Mouse (Mus musculus) kidney, adult 2 months (tissue): ENCODE results near the gene Ttc30a2. TPM values are rescaled to one million over a fixed set of nuclear protein-coding genes. Genes with fewer than 3 reads are reported as not detected.

Source experiments
- DNase-seq: peaks from one replicate; pipeline ENCODE4 v3.0.0; 2021
- H3K27ac ChIP-seq: fragments of 200-500 bp; 2 replicates; pipeline ENCODE4 v1.5.1; 2012; ENCODE audit warnings: low read depth, low read length, control low read depth, inconsistent platforms; ENCODE audit not compliant: insufficient read depth
- H3K27me3 ChIP-seq: fragments of 200-500 bp; replicated peaks from 2 replicates; pipeline ENCODE4 v1.6.1; 2012; ENCODE audit warnings: mild to moderate bottlenecking, moderate library complexity, low read length, inconsistent platforms; ENCODE audit not compliant: control insufficient read depth, insufficient read depth
- H3K36me3 ChIP-seq: fragments of 200-500 bp; 2 replicates; pipeline ENCODE4 v1.6.1; 2012; ENCODE audit warnings: mild to moderate bottlenecking, moderate library complexity, low read length, inconsistent platforms; ENCODE audit not compliant: control insufficient read depth, insufficient read depth
- H3K4me1 ChIP-seq: fragments of 200-500 bp; 2 replicates; pipeline ENCODE4 v1.6.1; 2011; ENCODE audit warnings: low read length; ENCODE audit not compliant: control insufficient read depth, insufficient read depth
- H3K4me3 ChIP-seq: fragments of 200-500 bp; 2 replicates; pipeline ENCODE4 v1.5.1; 2011; ENCODE audit warnings: mild to moderate bottlenecking, low read depth, low read length, control low read depth; ENCODE audit not compliant: insufficient read depth
- CTCF ChIP-seq: fragments of 200-500 bp; conservative IDR thresholded peaks from 2 replicates; pipeline ENCODE4 v1.5.1; 2011; ENCODE audit warnings: low read depth, mild to moderate bottlenecking, control low read depth, low read length, moderate library complexity, mixed read lengths; ENCODE audit not compliant: insufficient read depth, insufficient read length
- POLR2A ChIP-seq: fragments of 200-500 bp; IDR thresholded peaks from one replicate; pipeline ENCODE4 v1.6.1; 2011; ENCODE audit warnings: low read depth, low read length, control low read depth
- WGBS: fragments of 180-500 bp; shearing (Covaris S2); methylation state at CpG from one replicate; pipeline ENCODE4 v1.1.7; 2018; 5-methylcytosine and 5-hydroxymethylcytosine counted together
- polyA plus RNA-seq: library from polyadenylated mRNA; depleted of rRNA; stranded (reverse); fragments of >200 nt; gene quantifications from 2 replicates; pipeline ENCODE4 v1.2.3, GENCODE M21; 2012; rRNA removed

Ttc30a2 gene
- polyA plus RNA-seq, 1 experiment = 0.38 TPM

- TF ChIP-seq CTCF (no peak), POLR2A (no peak)
- Histone ChIP-seq H3K4me1 (no peaks in the 10 kb centered on the region), H3K27ac (no peak overlapping the region), H3K36me3 (no peaks in the 10 kb centered on the region; the same call in 1 of the 2 replicates), H3K4me3 (no peak overlapping the region), H3K27me3 (no peaks in the 10 kb centered on the region)
- whole genome bisulfite sequencing = 35% methylated on average over 7 of the region's 7 CpGs
- no peak for DNase-seq
These were observed 44.4 kb downstream of the Ttc30a2 start for GRCm38 (mm10) chr2:75933541-75933940.

- no peaks in the 10 kb centered on the region for H3K27me3 ChIP-seq
- TF ChIP-seq CTCF (no peak), POLR2A (no peak)
- DNase-seq = no peak
- no peaks in the 10 kb centered on the region for H3K4me1 ChIP-seq
- H3K4me3 ChIP-seq = no peak overlapping the region
- 82% methylated on average over 2 of the region's 2 CpGs for WGBS
- no peak overlapping the region for H3K27ac ChIP-seq
- peaks cover 2% of the 10 kb centered on the region; the same call in 1 of the 2 replicates for H3K36me3 ChIP-seq
These were observed 47.0 kb downstream of the Ttc30a2 start for GRCm38 (mm10) chr2:75930941-75931340.

GRCm38 (mm10) chr2:75929786-75930444, 48.1 kb downstream of the Ttc30a2 start:
- DNase-seq = no peak
- no peaks in the 10 kb centered on the region for H3K4me1 ChIP-seq
- no peaks in the 10 kb centered on the region for H3K27me3 ChIP-seq
- no peak overlapping the region for H3K27ac ChIP-seq
- TF ChIP-seq POLR2A = no peak
- no peak for TF ChIP-seq CTCF
- WGBS = 84% methylated on average over 6 of the region's 6 CpGs
- H3K36me3 ChIP-seq = peaks cover 5% of the 10 kb centered on the region; the same call in 1 of the 2 replicates
- no peak overlapping the region for H3K4me3 ChIP-seq

GRCm38 (mm10) chr2:75929141-75929540, 48.8 kb downstream of the Ttc30a2 start:
- WGBS = 92% methylated on average over 2 of the region's 2 CpGs
- H3K4me1 ChIP-seq = no peaks in the 10 kb centered on the region

GRCm38 (mm10) chr2:75928011-75928410, 50.0 kb downstream of the Ttc30a2 start:
- TF ChIP-seq POLR2A = no peak
- TF ChIP-seq CTCF = no peak
- no peak overlapping the region for H3K27ac ChIP-seq
- H3K36me3 ChIP-seq = peaks cover 5% of the 10 kb centered on the region; the same call in 1 of the 2 replicates
- WGBS = 92% methylated on average over 3 of the region's 3 CpGs
- no peak for DNase-seq
- no peak overlapping the region for H3K4me3 ChIP-seq
- no peaks in the 10 kb centered on the region for H3K27me3 ChIP-seq
- H3K4me1 ChIP-seq = no peaks in the 10 kb centered on the region

More at GRCm38 (mm10) chr2:75929141-75929540, 48.8 kb downstream of the Ttc30a2 start:
- TF ChIP-seq POLR2A = no peak
- TF ChIP-seq CTCF = no peak
- no peak overlapping the region for H3K4me3 ChIP-seq
- DNase-seq = no peak
- H3K36me3 ChIP-seq = peaks cover 5% of the 10 kb centered on the region; the same call in 1 of the 2 replicates
- no peaks in the 10 kb centered on the region for H3K27me3 ChIP-seq
- H3K27ac ChIP-seq = no peak overlapping the region

- 78% methylated on average over 5 of the region's 5 CpGs for WGBS
- Histone ChIP-seq H3K4me1 (no peaks in the 10 kb centered on the region), H3K36me3 (peaks cover 5% of the 10 kb centered on the region; the same call in 1 of the 2 replicates), H3K4me3 (no peak overlapping the region), H3K27me3 (no peaks in the 10 kb centered on the region), H3K27ac (no peak overlapping the region)
- TF ChIP-seq CTCF (no peak), POLR2A (no peak)
- no peak for DNase-seq
These were observed 51.9 kb downstream of the Ttc30a2 start for GRCm38 (mm10) chr2:75926061-75926460.

Other genes starting within 250 kb of the Ttc30a2 start
- 13.3 and 14.8 TPM in 2 replicates for gene Agps, start 146.0 kb downstream of the Ttc30a2 start, polyA plus RNA-seq
- gene Ttc30b, start 39.6 kb downstream of the Ttc30a2 start, polyA plus RNA-seq = 9.4 and 11.8 TPM in 2 replicates
- gene Ttc30a1, start 3.8 kb upstream of the Ttc30a2 start, polyA plus RNA-seq = 2.8 and 3.7 TPM in 2 replicates